Mouse (Mus musculus): ENCODE results near the gene L1td1. TPM values are rescaled to one million over a fixed set of nuclear protein-coding genes. Genes with fewer than 3 reads are reported as not detected.

L1td1 gene
- total RNA-seq, 2 experiments from 2014 or later = not detected

Other genes with a start within 250 kb of the L1td1 start
- gene Kank4, start 90.8 kb downstream of the L1td1 start, total RNA-seq (2021) = under 1 TPM; 0.72 to 0.73 TPM
- gene I0C0044D17Rik, start 97.1 kb downstream of the L1td1 start, total RNA-seq (2021) = not detected
- 10 to 100 TPM; 15.8 to 19.6 TPM for gene Usp1, start 197.1 kb downstream of the L1td1 start, total RNA-seq (2021)

Measured in heart, postnatal 14 days (tissue).